Mouse (Mus musculus) spleen, adult 2 months (tissue): ENCODE measurements around the gene Ninj1.

Source experiments
- CTCF ChIP-seq: fragments of 200-500 bp; IDR thresholded peaks from 2 replicates; pipeline ENCODE4 v1.5.1; 2011; ENCODE audit warnings: mild to moderate bottlenecking, inconsistent platforms; ENCODE audit not compliant: insufficient read depth, insufficient read length, insufficient replicate concordance; ENCODE audit errors: extremely low read depth
- POLR2A ChIP-seq: fragments of 200-500 bp; IDR thresholded peaks from 2 replicates; pipeline ENCODE4 v1.6.1; 2011; ENCODE audit warnings: low read depth, low read length, inconsistent platforms

DNA sequence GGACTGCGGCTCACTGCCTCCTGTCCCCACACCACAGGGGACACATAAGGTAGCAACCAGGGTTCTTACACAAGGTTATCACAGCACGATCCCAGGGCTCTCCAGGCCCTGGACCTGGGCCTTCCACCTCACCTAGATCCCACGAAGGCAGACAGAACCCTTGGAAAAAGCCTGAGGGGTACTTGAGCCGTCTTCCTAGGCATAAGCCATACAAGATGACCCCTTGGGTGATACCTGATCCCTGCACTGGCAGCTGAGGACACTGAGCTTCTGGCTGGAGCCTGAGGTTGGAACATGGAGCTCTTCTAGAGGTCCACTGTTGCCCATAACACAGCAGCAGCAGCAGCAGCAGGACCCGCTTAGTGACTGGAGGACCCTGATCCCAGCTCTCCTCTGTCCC lies 44.9 kb upstream of the Ninj1 start:
- TF ChIP-seq CTCF = no peak
- TF ChIP-seq POLR2A = no peak
